Comparison of ENCODE assay signal across 9 mouse cellular contexts in the genomic region with DNA sequence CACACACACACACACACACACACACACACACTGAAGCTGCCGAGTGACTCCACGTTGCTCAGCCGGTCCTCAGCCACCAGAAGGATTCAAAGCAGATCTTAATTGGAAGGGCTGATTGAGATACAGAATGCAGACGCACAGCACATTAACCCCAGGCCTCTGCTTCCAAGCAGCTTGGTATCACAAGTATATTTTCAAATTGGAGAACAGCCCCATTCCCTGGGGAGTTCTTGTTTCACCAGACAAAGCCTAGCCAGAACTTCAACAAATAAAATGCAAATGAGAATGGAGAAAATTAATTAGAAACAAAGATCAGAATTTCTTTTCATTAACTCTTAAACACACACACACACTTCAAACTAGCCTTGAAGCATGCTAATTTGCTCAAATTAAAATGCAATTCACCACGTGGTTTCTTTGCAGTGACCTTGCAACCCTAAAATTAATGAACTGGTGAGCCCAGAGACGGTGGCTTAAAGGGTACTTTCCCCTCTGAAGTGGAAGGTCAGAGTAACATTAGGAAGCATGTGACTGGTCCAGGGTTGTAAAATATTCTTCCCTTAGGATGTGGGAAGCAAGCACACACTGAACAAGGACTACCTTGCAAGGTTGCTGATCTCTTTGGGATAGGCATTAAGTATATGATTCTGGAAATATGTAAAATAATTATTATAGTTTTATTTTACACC.
DNase-seq lines count a peak whose midpoint lies in the region; ATAC-seq and TF ChIP-seq lines count a peak whose summit lies in the region.
"Had no signal": no experiment of that assay in that cellular context is flagged by ENCODE, and none has a peak within 500 bp of the region (broad histone marks: within the 10 kb centered on the region; RNA-seq: fewer than 3 reads in every experiment).

No protein-coding gene starts in this region.

- no peaks in the 10 kb centered on the region for H3K9me3 ChIP-seq in forebrain, embryonic 13.5 days (replicated peaks)
- H3K9me3 ChIP-seq in midbrain, embryonic 14.5 days (ENCODE audit: control insufficient read depth, low read length), result no peaks in the 10 kb centered on the region

- H3K27me3 ChIP-seq in forebrain, embryonic 13.5 days, result no peaks in the 10 kb centered on the region
- H3K27me3 ChIP-seq in midbrain, embryonic 14.5 days (ENCODE audit: control insufficient read depth, insufficient read depth, low read length), result no peaks in the 10 kb centered on the region
- no peaks in the 10 kb centered on the region for H3K27me3 ChIP-seq in cerebellum, adult 2 months (ENCODE audit: control insufficient read depth, insufficient read depth, low read length)

- peak; percentile 91 for ATAC-seq in forebrain, embryonic 13.5 days
- peak; percentile 70 for ATAC-seq in midbrain, embryonic 14.5 days (ENCODE audit: low FRiP score, low TSS enrichment)

- no peak for TF ChIP-seq POLR2A in cerebellum, adult 2 months (IDR thresholded peaks at IDR 0.05; ENCODE audit: borderline replicate concordance, insufficient read depth, low read length)

- no peak for TF ChIP-seq CTCF in cerebellum, adult 2 months (IDR thresholded peaks at IDR 0.05; ENCODE audit: borderline replicate concordance, insufficient read depth, low read depth, low read length)

- DNase-seq in embryo, embryonic 10.5 days (ENCODE audit: low spot score), result peak; percentile 50
- peak; percentile 88 for DNase-seq in kidney, adult 9 months
- DNase-seq in midbrain, embryonic 14.5 days, result peak; percentile 81
- no peak for DNase-seq in ovary, postnatal 14 days (ENCODE audit: low spot score)
- DNase-seq in layer of hippocampus, postnatal 25 days (ENCODE audit: extremely low spot score in 1 of 2, low spot score in 1 of 2), result no peak
- no peak for DNase-seq in lung, postnatal 25 days (ENCODE audit: low spot score)
- no peak for DNase-seq in cerebellum, adult 2 months
- DNase-seq: cerebellum, postnatal 36 days had no signal

- H3K36me3 ChIP-seq in forebrain, embryonic 13.5 days (ENCODE audit: poor library complexity, severe bottlenecking), result no peaks in the 10 kb centered on the region
- H3K36me3 ChIP-seq in midbrain, embryonic 14.5 days (ENCODE audit: control insufficient read depth, insufficient read depth, low read length), result no peaks in the 10 kb centered on the region

- peak overlapping the region; percentile 76 for H3K27ac ChIP-seq in forebrain, embryonic 13.5 days
- H3K27ac ChIP-seq in midbrain, embryonic 14.5 days (replicated peaks; ENCODE audit: low read depth, low read length), result peak overlapping the region; percentile 64
- H3K27ac ChIP-seq in cerebellum, adult 2 months (ENCODE audit: insufficient read depth, low read length), result no peak overlapping the region

- H3K4me2 ChIP-seq in forebrain, embryonic 13.5 days, result no peak overlapping the region
- H3K4me2 ChIP-seq in midbrain, embryonic 14.5 days (ENCODE audit: low read length), result no peak overlapping the region

- H3K9ac ChIP-seq in forebrain, embryonic 13.5 days, result no peak overlapping the region
- H3K9ac ChIP-seq in midbrain, embryonic 14.5 days (replicated peaks; ENCODE audit: low read length), result 0 out of 2 replicates have a peak overlapping the region, but pooled peaks have one; percentile 9

- H3K4me3 ChIP-seq in forebrain, embryonic 13.5 days, result no peak overlapping the region
- H3K4me3 ChIP-seq in midbrain, embryonic 14.5 days (replicated peaks; ENCODE audit: low read depth, low read length), result no peak overlapping the region
- no peak overlapping the region for H3K4me3 ChIP-seq in cerebellum, adult 2 months (replicated peaks; ENCODE audit: insufficient read depth, low read depth, low read length)

- 2% methylated on average over 6 of the region's 6 CpGs for WGBS in forebrain, embryonic 13.5 days
- WGBS in midbrain, embryonic 14.5 days, result 8% methylated on average over 6 of the region's 6 CpGs
- 25% methylated on average over 6 of the region's 6 CpGs for WGBS in cerebellum, adult 2 months

- peaks cover 41% of the 10 kb centered on the region for H3K4me1 ChIP-seq in forebrain, embryonic 13.5 days
- H3K4me1 ChIP-seq in midbrain, embryonic 14.5 days (ENCODE audit: control insufficient read depth, insufficient read depth, low read length), result peaks cover 5% of the 10 kb centered on the region; the same call in 1 of the 2 replicates
- H3K4me1 ChIP-seq in cerebellum, adult 2 months (ENCODE audit: control insufficient read depth, insufficient read depth, low read length), result no peaks in the 10 kb centered on the region; the same call in 1 of the 2 replicates

Comparison
In these comparisons a context has a peak if more than half of its experiments do, and no peak if none do; other contexts are left out.
1. DNase-seq: peak in embryo, embryonic 10.5 days (single experiment), kidney, adult 9 months (single experiment) and midbrain, embryonic 14.5 days (single experiment); none in ovary, postnatal 14 days (single experiment), layer of hippocampus, postnatal 25 days (0 of 2), lung, postnatal 25 days (single experiment) and cerebellum, adult 2 months (0 of 2).